Mouse (Mus musculus) neural tube, embryonic 15.5 days (tissue): ENCODE results near the gene Itpr2. TPM values are rescaled to one million over a fixed set of nuclear protein-coding genes. Genes with fewer than 3 reads are reported as not detected.

Experiments used
- ATAC-seq: fragments of 200-750 bp; cut with Nextera tagmentation; 2 replicates; pipeline ENCODE4 v1.8.0; 2017; ENCODE audit warnings: mild to moderate bottlenecking, moderate TSS enrichment, moderate library complexity; ENCODE audit not compliant: low FRiP score
- H3K27ac ChIP-seq: fragments of 300-500 bp; sonication (generic); replicated peaks from 2 replicates; pipeline ENCODE4 v1.5.1; 2015; ENCODE audit warnings: mild to moderate bottlenecking, inconsistent platforms
- H3K27me3 ChIP-seq: fragments of 300-500 bp; sonication (generic); replicated peaks from 2 replicates; pipeline ENCODE4 v1.6.1; 2015; ENCODE audit warnings: inconsistent platforms
- H3K36me3 ChIP-seq: fragments of 300-500 bp; sonication (generic); 2 replicates; pipeline ENCODE4 v1.6.1; 2015; ENCODE audit warnings: inconsistent platforms
- H3K4me1 ChIP-seq: fragments of 300-500 bp; sonication (generic); 2 replicates; pipeline ENCODE4 v1.6.1; 2015; ENCODE audit warnings: inconsistent platforms
- H3K4me2 ChIP-seq: fragments of 300-500 bp; sonication (generic); 2 replicates; pipeline ENCODE4 v1.6.1; 2015; ENCODE audit warnings: inconsistent platforms, mild to moderate bottlenecking, moderate library complexity
- H3K4me3 ChIP-seq: fragments of 300-500 bp; sonication (generic); replicated peaks from 2 replicates; pipeline ENCODE4 v1.5.1; 2015; ENCODE audit warnings: mild to moderate bottlenecking, inconsistent platforms
- H3K9ac ChIP-seq: fragments of 300-500 bp; sonication (generic); replicated peaks from 2 replicates; pipeline ENCODE4 v1.6.1; 2015; ENCODE audit warnings: mild to moderate bottlenecking, inconsistent platforms
- H3K9me3 ChIP-seq: fragments of 300-500 bp; sonication (generic); replicated peaks from 2 replicates; pipeline ENCODE4 v1.6.1; 2016; ENCODE audit warnings: inconsistent platforms
- WGBS: fragments of 180-500 bp; shearing (Covaris S2); methylation state at CpG from one replicate; pipeline ENCODE4 v1.1.7; 2015; ENCODE audit warnings: mixed read lengths; 5-methylcytosine and 5-hydroxymethylcytosine counted together
- polyA plus RNA-seq: library from polyadenylated mRNA; unstranded; fragments of >200 nt; fragmentation: Nextera tagmentation; extraction: Ambion mirVana; gene quantifications from 2 replicates; pipeline ENCODE4 v1.2.1, GENCODE M21; 2015

Itpr2 gene
- polyA plus RNA-seq, 1 experiment from 2014 or later: 9.0 TPM

- WGBS: 98% methylated on average over 7 of the region's 7 CpGs
- H3K9me3 ChIP-seq: 0 out of 2 replicates have a peak, but pooled peaks cover 5% of the 10 kb centered on the region
- H3K4me3 ChIP-seq: no peak overlapping the region
- no peaks in the 10 kb centered on the region for H3K27me3 ChIP-seq
- no peak for ATAC-seq
- no peaks in the 10 kb centered on the region for H3K36me3 ChIP-seq
- no peak overlapping the region for H3K9ac ChIP-seq
- H3K4me1 ChIP-seq: no peaks in the 10 kb centered on the region
- H3K4me2 ChIP-seq: no peak overlapping the region
- no peak overlapping the region for H3K27ac ChIP-seq
Measured at GRCm38 (mm10) chr6:146197868-146198379, 304.1 kb downstream of the Itpr2 start.

DNA sequence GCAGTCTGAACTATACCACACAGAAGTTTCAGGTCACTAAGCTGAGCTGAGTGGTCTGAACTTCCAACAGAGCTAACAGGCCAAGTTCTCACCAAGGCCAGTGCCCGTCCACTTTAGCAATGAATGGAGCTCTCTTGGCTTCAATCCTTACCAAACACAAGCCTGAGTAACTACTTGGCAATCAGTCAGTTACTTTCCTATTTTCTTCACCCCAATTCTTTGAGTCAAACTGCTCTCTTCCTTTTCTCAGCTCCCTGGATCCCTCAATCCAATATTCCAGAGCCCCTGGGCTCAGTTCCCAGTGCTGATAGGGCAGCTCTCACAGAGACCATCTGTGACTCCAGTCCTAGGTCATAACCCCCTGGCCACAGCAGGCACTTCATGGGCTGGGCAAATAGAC is 305.3 kb downstream of the Itpr2 start:
- Histone ChIP-seq H3K9me3 (0 out of 2 replicates have a peak, but pooled peaks cover 5% of the 10 kb centered on the region), H3K27ac (no peak overlapping the region), H3K4me1 (no peaks in the 10 kb centered on the region), H3K27me3 (no peaks in the 10 kb centered on the region), H3K9ac (no peak overlapping the region), H3K4me3 (no peak overlapping the region), H3K4me2 (no peak overlapping the region), H3K36me3 (no peaks in the 10 kb centered on the region)
- ATAC-seq: no peak
- WGBS: 92% methylated on average over 1 of the region's 1 CpGs

- ATAC-seq: no peak
- no peaks in the 10 kb centered on the region for H3K36me3 ChIP-seq
- no peak overlapping the region for H3K4me2 ChIP-seq
- no peak overlapping the region for H3K9ac ChIP-seq
- H3K27me3 ChIP-seq: no peaks in the 10 kb centered on the region
- H3K4me1 ChIP-seq: no peaks in the 10 kb centered on the region
- no peak overlapping the region for H3K27ac ChIP-seq
- WGBS: 95% methylated on average over 7 of the region's 7 CpGs
- 0 out of 2 replicates have a peak, but pooled peaks cover 5% of the 10 kb centered on the region for H3K9me3 ChIP-seq
- H3K4me3 ChIP-seq: no peak overlapping the region
Measured at GRCm38 (mm10) chr6:146195854-146196457, 306.1 kb downstream of the Itpr2 start.

GRCm38 (mm10) chr6:146191931-146192330 is 310.1 kb downstream of the Itpr2 start:
- WGBS: 72% methylated on average over 5 of the region's 5 CpGs
- H3K9me3 ChIP-seq: 0 out of 2 replicates have a peak, but pooled peaks cover 5% of the 10 kb centered on the region
- ATAC-seq: no peak

DNA sequence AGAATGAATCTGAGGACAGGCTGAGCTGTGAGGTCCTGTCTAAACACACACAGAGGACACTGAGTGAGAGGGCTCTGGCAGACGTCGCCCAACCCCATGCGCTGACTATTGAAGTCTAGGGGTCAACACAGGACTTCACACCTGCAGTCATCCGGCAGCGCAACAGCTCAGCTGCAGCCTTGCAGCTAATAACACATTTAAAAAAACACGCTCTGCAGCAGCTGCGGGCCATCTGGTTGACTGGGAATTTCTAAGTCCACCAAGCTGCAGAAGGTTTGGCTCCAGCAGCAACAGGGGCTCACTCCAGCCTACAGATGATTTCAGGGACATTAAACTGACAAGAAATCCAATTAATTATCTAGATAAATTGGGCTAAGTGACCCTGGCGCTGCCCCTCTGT is 312.0 kb downstream of the Itpr2 start:
- 0 out of 2 replicates have a peak, but pooled peaks cover 5% of the 10 kb centered on the region for H3K9me3 ChIP-seq
- no peak overlapping the region for H3K4me2 ChIP-seq
- no peaks in the 10 kb centered on the region for H3K27me3 ChIP-seq
- H3K4me3 ChIP-seq: no peak overlapping the region
- H3K4me1 ChIP-seq: no peaks in the 10 kb centered on the region
- no peak overlapping the region for H3K9ac ChIP-seq
- ATAC-seq: no peak
- H3K36me3 ChIP-seq: no peaks in the 10 kb centered on the region
- H3K27ac ChIP-seq: no peak overlapping the region
- WGBS: 51% methylated on average over 8 of the region's 8 CpGs

More at GRCm38 (mm10) chr6:146191931-146192330, 310.1 kb downstream of the Itpr2 start:
- no peaks in the 10 kb centered on the region for H3K4me1 ChIP-seq
- no peak overlapping the region for H3K27ac ChIP-seq
- no peak overlapping the region for H3K9ac ChIP-seq
- H3K36me3 ChIP-seq: no peaks in the 10 kb centered on the region
- H3K4me3 ChIP-seq: no peak overlapping the region
- H3K4me2 ChIP-seq: no peak overlapping the region
- H3K27me3 ChIP-seq: no peaks in the 10 kb centered on the region

DNA sequence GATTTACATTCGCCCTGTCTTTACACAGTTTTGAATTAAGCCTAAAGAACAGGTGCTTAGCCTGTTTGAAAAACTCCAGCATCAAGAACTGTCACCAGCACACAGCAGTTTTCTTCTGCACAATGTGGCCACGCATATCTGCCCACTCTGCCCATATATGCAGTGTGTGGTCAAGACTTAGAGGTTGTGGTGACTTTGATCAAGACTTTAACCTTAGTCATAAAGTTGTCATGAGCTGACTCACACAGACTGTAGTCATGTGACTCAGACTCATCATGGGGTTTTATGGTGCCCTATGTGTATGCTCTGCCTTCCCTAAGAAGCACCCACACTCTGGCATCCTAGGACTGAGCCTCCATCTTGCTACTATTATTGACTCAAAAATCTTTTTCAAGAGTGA is 316.5 kb downstream of the Itpr2 start:
- H3K4me1 ChIP-seq: no peaks in the 10 kb centered on the region
- ATAC-seq: no peak

GRCm38 (mm10) chr6:146184771-146185170 is 317.3 kb downstream of the Itpr2 start:
- Histone ChIP-seq H3K4me3 (no peak overlapping the region), H3K27me3 (no peaks in the 10 kb centered on the region), H3K9me3 (no peaks in the 10 kb centered on the region), H3K9ac (no peak overlapping the region), H3K4me2 (no peak overlapping the region), H3K4me1 (no peaks in the 10 kb centered on the region), H3K27ac (no peak overlapping the region), H3K36me3 (no peaks in the 10 kb centered on the region)
- 91% methylated on average over 9 of the region's 9 CpGs for WGBS
- no peak for ATAC-seq

More for the DNA sequence above, 316.5 kb downstream of the Itpr2 start:
- H3K27me3 ChIP-seq: no peaks in the 10 kb centered on the region
- H3K4me3 ChIP-seq: no peak overlapping the region
- 96% methylated on average over 2 of the region's 2 CpGs for WGBS
- H3K9me3 ChIP-seq: no peaks in the 10 kb centered on the region
- H3K4me2 ChIP-seq: no peak overlapping the region
- no peak overlapping the region for H3K9ac ChIP-seq
- H3K27ac ChIP-seq: no peak overlapping the region
- H3K36me3 ChIP-seq: no peaks in the 10 kb centered on the region

DNA sequence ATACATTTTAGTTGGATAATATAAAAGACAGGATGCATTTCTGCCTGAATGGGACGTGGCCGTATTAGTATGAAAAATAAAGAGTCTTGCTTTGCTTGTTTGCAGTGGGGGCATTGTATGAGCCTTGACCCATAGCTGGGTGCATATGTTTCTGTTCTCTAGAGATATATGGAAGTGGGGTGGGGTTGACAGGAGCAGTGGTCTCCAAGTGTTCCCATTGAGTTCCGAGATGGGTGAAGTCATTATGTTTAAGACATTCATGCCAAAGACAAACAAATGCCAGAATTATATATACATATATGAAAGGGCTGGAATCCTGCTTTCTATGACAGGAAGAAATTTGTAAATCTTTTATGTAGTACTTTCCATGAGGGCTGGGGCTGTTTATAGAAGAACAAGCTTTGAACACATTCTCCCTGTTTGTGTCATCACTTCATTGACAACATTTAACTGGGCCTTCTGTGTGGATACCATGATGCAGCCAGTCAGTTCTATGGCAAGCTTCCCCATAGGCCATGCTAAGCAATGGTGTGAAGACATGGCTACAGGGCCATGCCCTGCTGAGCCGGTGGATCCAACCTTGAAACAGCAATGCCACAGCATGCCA is 327.3 kb downstream of the Itpr2 start:
- H3K9me3 ChIP-seq: no peaks in the 10 kb centered on the region
- H3K4me2 ChIP-seq: no peak overlapping the region
- H3K36me3 ChIP-seq: no peaks in the 10 kb centered on the region
- WGBS: 92% methylated on average over 4 of the region's 4 CpGs
- H3K4me3 ChIP-seq: no peak overlapping the region
- no peak for ATAC-seq
- H3K9ac ChIP-seq: no peak overlapping the region
- H3K27ac ChIP-seq: no peak overlapping the region
- H3K4me1 ChIP-seq: no peaks in the 10 kb centered on the region
- no peaks in the 10 kb centered on the region for H3K27me3 ChIP-seq

- no peaks in the 10 kb centered on the region for H3K36me3 ChIP-seq
- H3K27me3 ChIP-seq: no peaks in the 10 kb centered on the region
- H3K27ac ChIP-seq: no peak overlapping the region
- H3K4me3 ChIP-seq: no peak overlapping the region
- no peak overlapping the region for H3K4me2 ChIP-seq
- H3K9ac ChIP-seq: no peak overlapping the region
- ATAC-seq: no peak
- H3K4me1 ChIP-seq: no peaks in the 10 kb centered on the region
- WGBS: 77% methylated on average over 14 of the region's 14 CpGs
- no peaks in the 10 kb centered on the region for H3K9me3 ChIP-seq
Measured at GRCm38 (mm10) chr6:146170603-146171051, 331.4 kb downstream of the Itpr2 start.

DNA sequence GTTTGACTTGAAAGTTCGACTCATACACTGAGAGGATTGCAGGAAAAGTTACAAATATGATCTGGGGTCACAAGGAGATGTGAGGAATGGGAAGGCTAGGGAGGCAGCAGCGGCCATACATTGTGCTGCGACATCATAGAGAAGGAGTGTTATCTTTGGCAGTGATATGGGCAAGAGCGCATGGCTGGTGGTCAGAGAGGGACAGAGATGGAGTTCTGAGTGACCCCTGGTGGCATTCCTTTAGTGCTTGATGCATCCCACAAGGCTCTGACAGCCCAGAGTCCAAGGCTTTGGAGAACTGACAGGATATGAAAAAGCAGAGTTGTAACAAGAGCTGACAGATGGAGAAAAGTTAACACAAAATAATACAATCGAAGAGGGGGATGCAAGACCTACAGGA is 334.8 kb downstream of the Itpr2 start:
- no peak for ATAC-seq
- no peak overlapping the region for H3K9ac ChIP-seq

GRCm38 (mm10) chr6:146159641-146160040 is 342.4 kb downstream of the Itpr2 start:
- Histone ChIP-seq H3K9me3 (no peaks in the 10 kb centered on the region), H3K4me2 (no peak overlapping the region), H3K36me3 (no peaks in the 10 kb centered on the region), H3K27ac (no peak overlapping the region), H3K4me3 (no peak overlapping the region), H3K9ac (no peak overlapping the region), H3K4me1 (peaks cover 6% of the 10 kb centered on the region; the same call in 1 of the 2 replicates), H3K27me3 (no peaks in the 10 kb centered on the region)
- ATAC-seq: no peak
- WGBS: 72% methylated on average over 4 of the region's 4 CpGs

More for the DNA sequence above, 334.8 kb downstream of the Itpr2 start:
- WGBS: 84% methylated on average over 5 of the region's 5 CpGs
- Histone ChIP-seq H3K4me2 (no peak overlapping the region), H3K36me3 (no peaks in the 10 kb centered on the region), H3K27me3 (no peaks in the 10 kb centered on the region), H3K9me3 (no peaks in the 10 kb centered on the region), H3K4me1 (no peaks in the 10 kb centered on the region), H3K4me3 (no peak overlapping the region), H3K27ac (no peak overlapping the region)

DNA sequence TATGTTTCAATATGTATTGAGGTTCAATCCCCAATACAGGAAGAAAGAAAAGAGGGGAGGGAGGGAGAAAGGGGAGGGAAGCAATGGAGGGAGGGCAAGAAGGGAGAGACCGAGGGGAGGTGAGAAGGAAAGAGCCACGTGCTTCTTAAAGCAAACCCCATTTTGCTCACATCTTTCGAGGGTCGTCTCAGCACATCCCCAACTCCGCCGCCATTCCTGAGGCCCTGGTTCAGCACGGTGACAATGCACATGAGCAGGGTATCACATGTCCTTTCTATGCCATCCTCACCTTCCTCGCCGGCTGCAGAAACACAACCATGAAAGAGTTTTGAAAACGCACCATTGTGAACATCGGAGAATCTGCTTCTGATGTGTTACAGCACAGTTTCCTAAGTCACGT is 343.3 kb downstream of the Itpr2 start:
- H3K4me1 ChIP-seq: peaks cover 6% of the 10 kb centered on the region; the same call in 1 of the 2 replicates
- ATAC-seq: no peak
- no peaks in the 10 kb centered on the region for H3K9me3 ChIP-seq
- H3K4me3 ChIP-seq: no peak overlapping the region
- no peak overlapping the region for H3K4me2 ChIP-seq
- no peaks in the 10 kb centered on the region for H3K27me3 ChIP-seq
- H3K36me3 ChIP-seq: no peaks in the 10 kb centered on the region
- no peak overlapping the region for H3K9ac ChIP-seq
- H3K27ac ChIP-seq: no peak overlapping the region
- 94% methylated on average over 12 of the region's 12 CpGs for WGBS
